19 mouse cellular contexts compared by ENCODE assay signal in the genomic region with DNA sequence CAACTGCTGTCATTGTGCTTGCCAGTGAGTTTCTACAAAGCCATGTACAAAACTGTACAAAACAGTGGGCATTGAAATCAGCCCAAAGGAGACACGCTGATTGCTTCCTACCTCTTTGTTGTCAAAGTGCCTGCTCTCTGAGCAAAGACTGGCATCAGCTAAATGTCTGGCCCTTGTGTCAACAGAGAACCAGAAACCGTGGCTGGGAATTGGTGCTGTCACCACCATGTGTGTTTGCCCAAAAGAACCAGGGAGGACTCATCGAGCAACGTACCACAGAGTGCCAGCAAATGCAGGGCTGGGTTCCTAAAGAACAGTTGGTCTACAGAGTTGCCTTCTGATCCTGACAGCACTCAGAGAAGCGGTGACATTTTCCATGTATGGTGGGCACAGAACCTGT. TPM values are rescaled to one million over a fixed set of nuclear protein-coding genes. Genes with fewer than 3 reads are reported as not detected.
DNase-seq lines count a peak whose midpoint lies in the region.
"Had no signal": no experiment of that assay in that cellular context is flagged by ENCODE, and none has a peak within 500 bp of the region (broad histone marks: within the 10 kb centered on the region; RNA-seq: fewer than 3 reads in every experiment).

No protein-coding gene starts in this region.

- intact Hi-C loops in heart, postnatal 14 days (cut with DNase I) = no loop called here

- peak; percentile 58 for DNase-seq in heart, adult 11 months
- DNase-seq in heart, postnatal 14 days = no peak
- DNase-seq in layer of hippocampus, postnatal 14 days (ENCODE audit: low spot score in 2 of 2) = peak; percentile 51 to 83
- DNase-seq in layer of hippocampus, adult 9-11 months = no peak
- DNase-seq in frontal cortex, adult 2 months (ENCODE audit: extremely low spot score in 1 of 2, low spot score in 1 of 2) = no peak
- DNase-seq: adrenal gland, adult 2 months; adrenal gland, postnatal 10 days; adrenal gland, postnatal 25 days; cerebellum, adult 11-12 months; cerebellum, adult 2 months; cerebellum, adult 9-10 months; cerebellum, postnatal 25 days had no signal

RNA-seq across cellular contexts. Expression of a gene that starts 2.3 kb away (rescaled TPM):
- not detected for total RNA-seq in heart, postnatal 14 days (2021)
- 1 to 10 TPM; 2.0 to 2.2 TPM for total RNA-seq in layer of hippocampus, postnatal 14 days (2021)
- 1.2 and 2.4 TPM in 2 replicates for polyA plus RNA-seq in frontal cortex, adult 2 months (2012; rRNA removed)
- total RNA-seq: adrenal gland, postnatal 10 days; adrenal gland, postnatal 25 days; MEL had no signal
- polyA plus RNA-seq: C2C12; cerebellum, adult 2 months; embryonic facial prominence, embryonic 10.5 days; embryonic facial prominence, embryonic 12.5 days; embryonic facial prominence, embryonic 14.5 days; forebrain, embryonic 11.5 days; forebrain, embryonic 13.5 days had no signal

Comparison
In these comparisons a context has a peak if more than half of its experiments do, and no peak if none do; other contexts are left out.
1. DNase-seq: peak in heart, adult 11 months (single experiment) and layer of hippocampus, postnatal 14 days (2 of 2); none in heart, postnatal 14 days (0 of 2), layer of hippocampus, adult 9-11 months (single experiment) and frontal cortex, adult 2 months (0 of 2).